Mouse (Mus musculus) right cerebral cortex, postnatal 25 days (tissue): ENCODE data around the gene Fcf1.

Experiments
- DNase-seq: peaks from one replicate; pipeline ENCODE4 v3.0.0; 2022

Fcf1 gene

DNA sequence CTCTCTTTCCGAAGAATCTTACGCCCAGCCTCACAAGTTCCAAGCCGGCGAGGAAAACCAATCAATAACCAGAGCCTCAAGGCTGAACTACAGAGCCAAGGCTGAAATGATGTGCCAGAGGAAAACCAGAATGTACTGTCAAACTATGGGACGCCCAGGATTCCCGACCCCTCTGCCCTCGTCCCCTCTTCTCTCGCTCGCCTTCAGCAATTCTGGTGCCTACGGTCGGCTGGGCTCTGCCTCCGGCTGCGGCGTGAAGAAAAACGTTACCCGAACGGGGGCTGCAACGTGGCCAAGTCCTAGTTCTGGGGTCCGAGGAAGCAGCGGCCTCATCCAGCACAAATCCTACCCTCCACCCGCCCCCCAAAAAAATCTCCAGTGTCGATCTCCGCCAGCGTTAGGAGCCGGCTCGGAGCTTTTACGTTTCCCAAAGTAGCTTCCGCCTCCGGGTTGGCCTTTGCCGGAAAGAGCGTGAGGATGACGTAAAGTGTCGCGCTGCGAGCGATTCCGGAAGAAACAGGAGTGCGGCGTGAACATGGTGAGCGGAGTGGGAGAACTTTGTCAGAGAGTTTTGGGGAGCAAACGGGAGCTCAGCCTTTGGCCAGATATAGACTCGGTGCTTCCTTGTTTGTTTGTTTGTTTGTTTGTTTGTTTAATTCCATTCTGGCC lies at the start of gene Fcf1, which contains the start of gene Arel1:
TSS of gene Fcf1 (plus strand) at position 470 of the 669 bp plus-strand sequence.
TSS of gene Arel1 (minus strand) at position 473 of the 669 bp plus-strand sequence.
- DNase-seq: peak; percentile 91

DNA sequence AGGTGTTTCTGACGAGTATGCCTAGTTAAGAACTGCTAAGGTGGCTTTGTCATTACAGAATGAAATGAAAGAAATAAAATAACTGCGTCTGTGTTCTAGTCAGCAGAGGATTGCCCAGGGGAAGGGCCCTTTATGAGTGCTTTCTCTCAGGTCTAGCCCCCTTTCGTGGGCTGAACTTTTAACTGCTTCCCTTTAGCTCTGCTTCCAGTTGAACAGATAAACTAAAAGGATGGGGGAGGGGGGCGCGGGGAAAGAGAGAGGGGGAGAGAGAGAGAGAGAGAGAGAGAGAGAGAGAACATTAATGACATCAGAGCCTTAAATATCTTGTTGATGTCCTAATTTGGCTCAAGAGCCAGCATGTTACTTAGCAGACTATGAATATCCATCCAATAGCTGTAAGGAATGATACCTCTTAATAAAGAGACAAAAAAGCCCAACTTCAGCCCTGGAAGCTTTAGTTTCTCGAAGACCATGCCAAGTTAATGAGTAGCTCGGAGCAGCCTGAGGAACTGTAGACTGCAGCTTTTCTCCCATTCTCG lies 48.7 kb upstream of the Fcf1 start:
- no peak for DNase-seq

DNA sequence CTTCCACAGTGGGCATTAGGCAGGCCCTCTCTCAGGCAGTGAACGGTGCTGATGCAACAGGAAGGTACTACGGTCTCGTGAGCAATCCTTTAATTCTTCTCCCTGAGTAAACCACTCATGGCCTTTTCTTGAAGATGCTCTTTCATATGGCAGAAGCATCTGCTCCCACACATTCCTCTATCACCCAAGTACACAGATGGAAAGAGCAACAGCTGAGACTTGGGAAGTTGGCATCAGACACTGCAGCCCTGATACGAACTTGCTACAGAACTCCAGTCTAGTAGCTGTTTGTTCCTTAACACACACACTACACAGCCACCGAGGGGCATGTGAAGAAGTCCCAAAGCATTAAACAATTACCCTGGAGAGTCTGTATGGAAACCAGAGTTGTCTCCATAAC lies 46.4 kb upstream of the Fcf1 start:
- DNase-seq: no peak

DNA sequence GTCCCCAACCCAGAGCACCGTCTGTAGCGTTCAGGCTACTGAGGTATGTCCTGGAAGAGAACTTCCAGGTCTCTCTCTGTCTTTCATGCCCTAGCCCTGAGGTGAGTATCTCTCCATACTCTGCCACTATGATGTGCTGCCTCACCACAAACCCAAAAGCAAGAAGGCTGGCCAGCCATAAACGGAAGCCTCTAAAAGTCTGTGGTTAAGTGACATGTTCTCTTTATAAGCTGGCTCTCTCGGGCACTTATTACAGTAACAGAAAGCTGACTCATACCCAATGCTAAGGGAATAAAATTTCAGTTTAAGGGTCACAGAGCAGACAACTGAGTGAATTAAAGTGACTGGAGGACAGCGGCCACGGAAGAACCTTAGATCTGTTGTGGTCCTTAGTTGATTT lies 44.2 kb upstream of the Fcf1 start:
- no peak for DNase-seq

DNA sequence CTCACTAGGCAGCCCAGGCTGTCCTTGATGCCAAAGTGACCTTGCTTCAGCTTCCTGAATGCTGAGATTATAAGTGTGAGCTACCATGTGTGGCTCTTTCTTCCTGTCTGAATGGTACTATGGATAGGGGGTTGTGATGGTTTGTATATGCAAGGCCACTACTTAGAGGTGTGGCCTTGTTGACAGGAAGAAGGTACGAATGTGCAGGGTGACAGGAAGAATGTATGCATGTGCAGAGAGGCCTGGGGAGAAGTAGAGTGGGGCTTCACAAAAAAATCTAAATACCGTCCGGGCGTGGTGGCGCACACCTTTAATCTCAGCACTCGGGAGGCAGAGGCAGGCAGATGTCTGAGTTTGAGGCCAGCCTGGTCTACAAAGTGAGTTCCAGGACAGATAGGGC lies 38.5 kb upstream of the Fcf1 start:
- DNase-seq: no peak

DNA sequence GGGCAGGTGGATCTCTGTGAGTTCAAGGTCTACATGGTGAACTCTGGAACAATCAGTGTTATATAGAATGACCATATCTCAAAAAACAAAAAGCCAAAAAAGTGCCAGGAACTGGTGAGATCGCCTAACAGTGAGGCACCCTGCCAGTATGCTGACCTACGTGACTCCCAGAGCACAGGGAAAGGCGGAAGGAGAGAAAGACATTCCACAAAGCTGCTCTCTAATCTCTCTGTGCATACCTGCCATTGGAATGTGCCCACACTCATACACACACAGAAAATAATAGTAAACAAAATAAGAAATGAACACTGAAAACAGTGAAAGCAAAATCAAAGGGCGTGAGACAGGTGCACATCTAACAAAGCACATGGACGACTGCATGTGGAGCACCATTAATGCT lies 35.4 kb upstream of the Fcf1 start:
- no peak for DNase-seq

DNA sequence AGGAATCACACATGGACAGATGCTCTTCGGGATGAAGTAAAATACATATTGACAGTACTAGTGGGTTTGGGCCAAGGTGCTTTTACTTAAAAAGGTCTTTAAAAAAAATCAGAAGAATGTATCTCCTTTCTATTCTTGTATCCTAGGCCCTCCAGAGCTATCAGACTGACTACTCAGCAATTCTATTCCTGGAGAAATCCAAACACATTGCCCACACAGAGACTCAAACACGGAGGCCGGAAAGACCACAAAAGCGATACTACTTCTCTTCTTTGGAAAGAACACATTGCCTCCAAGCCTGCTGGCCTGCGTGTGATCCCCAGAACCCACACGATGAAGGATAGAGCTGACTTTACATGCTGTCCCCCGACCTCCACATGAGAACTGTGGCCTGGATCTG lies 31.6 kb upstream of the Fcf1 start:
- no peak for DNase-seq

DNA sequence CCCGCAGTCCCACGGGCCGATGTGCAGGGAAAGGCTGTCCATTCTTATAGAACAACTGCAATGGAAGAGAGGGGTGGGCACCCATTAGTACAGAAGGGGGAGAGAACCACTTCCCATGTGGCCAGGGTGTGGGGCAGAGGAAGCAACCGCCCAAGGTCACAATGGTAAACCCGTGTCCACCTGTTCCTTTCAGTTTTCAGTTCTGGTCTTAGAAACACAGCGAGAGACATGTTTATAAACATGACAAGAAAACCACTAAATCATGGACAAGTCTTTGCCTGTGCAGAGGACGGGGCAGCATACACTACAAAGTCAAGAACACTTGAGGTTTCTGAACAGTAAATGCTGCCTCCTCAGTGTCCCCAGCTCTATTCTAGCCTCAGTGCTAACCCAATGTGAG lies 30.4 kb upstream of the Fcf1 start:
- DNase-seq: no peak

DNA sequence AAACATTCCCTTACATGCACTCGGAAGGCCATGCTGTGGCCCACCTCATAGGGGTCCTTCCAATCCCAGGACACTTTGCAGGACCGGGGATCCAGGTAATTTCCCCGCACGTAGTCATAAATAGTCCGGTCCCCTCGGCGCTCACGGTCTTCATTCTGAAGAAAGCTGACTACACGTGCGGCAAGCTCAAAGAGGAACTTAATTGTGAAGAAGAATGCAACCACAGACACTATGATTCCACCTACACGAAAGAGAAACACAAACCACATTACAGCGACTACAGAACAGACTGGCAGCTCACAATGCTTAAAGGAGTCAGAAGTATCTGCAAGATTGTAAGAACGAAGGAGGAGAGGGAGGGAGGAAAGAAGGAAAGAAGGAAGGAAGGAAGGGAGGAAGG lies 29.0 kb upstream of the Fcf1 start:
- DNase-seq: no peak

DNA sequence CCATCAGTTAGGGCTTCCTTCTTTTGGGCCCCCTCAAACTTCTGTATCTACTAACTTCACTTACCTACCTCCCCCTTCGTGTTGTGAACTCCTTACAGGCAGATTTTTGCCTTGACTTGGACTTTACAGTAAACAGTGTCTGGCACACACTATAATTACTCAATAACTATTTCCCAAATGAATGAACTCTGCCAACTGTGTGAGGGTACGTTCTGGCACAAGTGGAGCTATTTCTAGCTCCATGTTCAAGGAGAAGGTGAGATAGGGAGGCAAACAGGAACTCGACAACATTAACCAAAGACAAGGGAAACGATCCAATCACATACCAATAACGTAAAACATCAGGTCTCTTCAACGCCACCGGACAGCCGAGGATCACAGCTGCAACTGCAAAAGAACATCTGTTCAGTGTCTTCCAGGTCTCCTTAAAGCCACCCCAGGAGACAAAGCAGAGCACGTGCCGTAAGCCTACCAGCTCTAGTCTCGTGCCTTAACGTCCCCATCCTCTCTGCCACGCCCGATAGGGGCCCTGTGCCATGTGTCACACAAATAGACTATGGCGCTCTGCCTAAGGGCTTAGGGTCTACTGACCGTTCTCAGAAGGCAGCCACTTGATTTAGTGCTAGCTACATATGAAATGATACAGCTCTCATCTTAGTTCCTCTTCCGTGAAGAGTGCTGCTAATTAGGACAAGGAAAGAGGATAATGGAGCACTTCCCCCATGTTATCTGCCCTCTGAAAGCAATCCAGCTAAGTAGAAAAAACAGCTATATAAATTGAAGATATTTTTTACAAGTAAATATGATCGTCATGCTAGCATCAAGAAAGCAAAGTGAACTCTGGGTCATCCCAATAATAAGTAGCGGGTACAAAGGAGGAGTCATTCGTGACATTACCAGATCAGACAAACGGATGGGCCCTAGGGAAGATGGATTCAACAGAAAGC lies 27.4 kb upstream of the Fcf1 start:
- DNase-seq: no peak

DNA sequence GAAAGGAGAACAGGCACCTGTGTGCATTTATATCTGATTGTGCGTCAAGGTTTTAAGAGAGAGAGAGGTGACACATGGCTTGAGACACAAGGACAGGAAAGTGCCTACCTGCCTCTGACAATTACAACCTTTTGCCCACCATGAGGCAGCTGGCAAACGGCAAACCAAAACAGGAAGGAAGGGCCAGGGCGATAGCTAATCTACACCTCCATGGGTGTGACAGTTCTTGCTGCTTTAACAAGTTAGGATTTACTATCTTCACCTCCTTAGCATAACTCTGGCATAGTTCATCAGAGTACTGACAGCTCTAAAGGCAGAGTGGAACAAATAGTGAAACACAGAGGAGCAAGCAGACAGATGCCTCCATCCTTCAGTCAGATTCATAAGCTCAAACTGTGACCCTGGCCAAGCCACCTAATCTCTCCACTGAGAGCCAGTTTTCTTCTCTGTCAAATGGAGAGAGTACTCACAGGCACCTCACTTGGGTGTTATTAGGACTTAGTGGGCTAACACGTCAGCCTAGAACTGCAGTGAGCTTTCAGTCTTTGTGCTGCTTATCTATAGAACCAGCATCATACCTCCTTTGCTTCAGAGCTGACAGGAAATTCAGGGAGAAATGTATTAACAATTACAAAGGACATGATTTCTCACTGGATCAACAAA lies 26.4 kb upstream of the Fcf1 start:
- DNase-seq: no peak

DNA sequence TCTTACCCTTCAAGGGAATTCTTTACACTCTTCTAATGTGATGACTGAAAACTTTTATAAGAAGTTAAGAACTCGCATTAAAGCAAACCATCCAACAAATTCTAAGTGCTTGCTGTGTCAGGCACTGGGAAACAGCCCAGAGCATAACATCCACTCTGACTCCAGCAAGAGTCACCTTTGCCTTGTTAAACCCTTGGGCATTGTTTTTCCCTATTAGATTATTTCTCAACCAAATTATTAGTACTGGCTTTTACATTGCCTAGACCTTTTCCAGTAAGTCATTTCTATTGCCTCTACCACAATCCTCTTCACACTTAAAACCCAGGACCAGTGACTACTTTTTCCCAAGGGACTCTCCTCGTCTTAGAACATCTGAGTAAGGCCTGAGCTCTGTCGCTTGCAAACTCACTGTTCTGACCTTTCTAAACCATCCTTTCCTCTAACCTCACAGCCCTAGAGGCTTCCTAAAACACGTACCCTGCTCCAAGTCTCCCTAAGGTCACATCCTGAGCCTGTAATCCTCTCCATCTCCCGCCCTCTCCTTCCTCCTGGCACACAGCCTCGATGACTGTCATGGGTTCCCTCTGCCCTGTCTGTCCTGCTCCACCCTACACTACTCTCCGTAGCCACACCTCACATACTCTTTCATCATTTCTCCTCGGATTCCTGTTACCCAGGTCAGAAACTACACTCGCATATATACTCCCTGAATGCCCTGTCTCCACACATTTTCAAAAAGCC lies 25.7 kb upstream of the Fcf1 start:
- no peak for DNase-seq

DNA sequence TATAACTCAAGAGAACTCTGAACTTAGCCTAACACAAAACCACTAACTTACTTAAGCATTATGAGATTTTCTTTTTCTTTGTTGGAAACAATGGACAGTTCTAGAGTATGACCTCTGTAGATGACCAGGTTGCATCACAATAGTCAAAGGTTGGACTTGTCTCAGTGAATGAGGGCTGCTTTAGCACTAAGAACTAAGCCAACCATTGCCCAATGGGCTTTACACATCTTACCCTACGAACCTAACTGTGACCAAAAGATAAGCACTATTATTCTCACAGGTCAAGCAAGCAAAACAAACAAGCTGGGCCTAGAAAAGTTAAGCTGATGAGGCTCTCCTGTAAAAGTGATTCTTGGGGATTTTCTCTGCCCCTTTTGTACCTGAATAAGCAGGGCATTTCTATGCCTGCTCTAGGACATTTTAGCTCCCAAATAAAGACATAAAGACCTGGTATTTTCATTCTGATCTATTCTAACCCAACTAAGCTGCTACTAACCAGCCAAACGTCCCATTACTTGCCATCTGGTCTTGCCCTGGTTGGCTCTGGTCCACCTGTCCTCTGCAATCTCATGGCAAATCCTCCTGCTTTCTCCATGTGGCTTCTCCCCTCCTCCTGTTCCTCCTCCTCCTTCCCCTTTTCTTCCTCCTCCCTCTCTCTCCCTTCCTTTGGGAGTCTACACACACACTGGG lies 22.7 kb upstream of the Fcf1 start:
- no peak for DNase-seq

DNA sequence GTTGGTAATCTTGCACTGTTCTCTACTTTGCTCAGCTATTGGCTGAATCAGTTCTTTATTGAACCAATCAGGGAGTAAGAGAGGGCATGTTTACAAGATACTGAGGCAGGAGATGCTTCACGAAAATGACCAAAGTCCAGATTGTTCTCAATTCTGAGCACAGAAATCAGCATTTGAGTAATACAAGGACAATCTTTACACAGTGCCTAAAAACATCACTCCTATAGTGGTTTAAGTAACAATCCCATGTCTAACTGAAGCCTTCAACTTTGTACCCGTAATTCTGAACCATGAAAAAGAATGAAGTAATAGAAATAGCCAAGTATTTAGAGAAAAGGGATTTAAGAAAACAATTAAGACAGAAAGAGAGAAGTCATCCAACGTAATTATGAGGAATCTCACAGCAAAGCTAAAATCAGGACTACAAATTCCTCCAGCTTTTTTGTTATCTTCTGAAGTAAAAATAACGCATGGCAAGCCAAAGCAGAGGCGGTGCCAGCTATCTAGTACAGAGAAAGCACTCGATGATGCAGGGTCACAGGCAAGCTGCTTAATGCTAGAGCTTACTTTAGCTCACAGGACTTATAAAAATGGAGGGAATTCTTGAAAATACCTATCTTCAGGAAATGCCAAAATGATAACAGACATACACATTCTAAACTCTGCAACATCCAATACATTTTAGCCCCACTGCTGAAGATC lies 22.0 kb upstream of the Fcf1 start:
- no peak for DNase-seq

DNA sequence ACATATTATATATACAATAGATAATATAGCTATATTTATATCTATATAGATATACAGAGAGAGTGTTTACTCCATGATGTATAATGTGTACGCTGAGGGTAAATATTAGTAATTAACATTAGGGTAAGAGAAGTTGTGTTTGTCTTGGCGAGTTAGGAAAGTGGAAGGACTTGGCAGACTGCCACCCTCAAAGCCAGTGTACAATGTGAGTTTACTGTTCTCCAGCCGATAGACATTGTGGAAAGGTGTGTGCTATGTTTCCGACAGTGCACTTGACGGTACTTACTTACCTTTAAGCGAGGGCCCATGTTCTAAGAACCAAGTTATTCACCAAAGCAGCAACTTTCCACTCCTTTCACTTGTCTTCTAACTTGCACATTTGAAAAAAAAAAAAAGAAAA lies 19.9 kb upstream of the Fcf1 start:
- no peak for DNase-seq

DNA sequence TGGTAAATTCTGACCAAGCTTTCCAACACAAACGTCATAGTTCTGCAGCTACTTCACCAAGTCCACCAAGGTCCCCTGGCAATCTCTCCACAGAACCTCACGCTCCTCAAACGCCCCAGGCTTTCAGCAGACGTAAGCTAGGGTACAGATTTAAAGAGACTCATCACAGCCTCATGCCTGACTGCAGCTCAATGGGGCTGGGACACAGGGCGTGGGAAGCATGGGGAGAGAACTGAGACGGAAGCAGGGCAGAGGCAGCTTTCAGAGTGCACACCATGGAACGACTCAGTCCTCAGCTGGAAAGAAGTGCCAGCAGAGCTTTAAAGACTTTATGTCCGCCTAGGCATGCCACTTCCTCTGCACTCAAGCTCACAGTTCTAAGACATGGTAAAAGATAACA lies 19.2 kb upstream of the Fcf1 start:
- DNase-seq: no peak

DNA sequence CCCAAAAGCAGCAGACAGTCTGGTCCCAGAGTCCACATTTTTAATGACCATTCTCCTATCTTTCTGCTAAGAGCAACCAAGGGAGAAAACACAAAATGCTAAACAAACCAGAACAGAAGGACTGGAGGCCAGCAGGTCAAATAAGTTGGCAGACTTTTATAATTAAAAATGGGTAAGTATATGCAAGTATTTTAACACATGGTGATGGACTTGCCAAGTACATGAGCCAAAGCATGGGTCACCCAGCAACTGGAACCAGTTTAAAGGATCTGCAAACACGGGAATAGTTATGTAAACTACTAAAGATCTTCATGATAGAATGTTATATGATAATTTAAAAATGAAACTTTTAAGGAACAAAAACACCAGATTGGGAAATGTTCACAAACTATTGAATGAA lies 18.3 kb upstream of the Fcf1 start:
- DNase-seq: no peak

DNA sequence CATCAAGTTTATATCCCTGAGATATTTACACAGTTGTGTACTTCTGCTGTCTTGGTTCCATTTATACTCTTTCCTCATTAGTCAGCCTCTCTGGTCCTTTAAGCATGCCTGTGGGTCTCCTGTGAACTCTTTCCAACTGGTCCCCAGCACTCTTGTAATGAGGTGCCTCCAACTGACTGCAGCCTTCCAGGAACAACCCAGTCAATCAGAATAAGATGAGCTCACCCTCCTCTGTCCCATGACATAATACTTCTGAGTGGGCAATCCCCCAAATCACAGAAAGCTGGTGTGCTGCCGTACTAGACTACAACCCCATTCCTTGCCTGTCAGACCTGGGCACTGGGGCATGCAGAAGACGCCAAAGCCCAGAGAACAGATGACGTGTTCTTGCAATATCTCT lies 14.4 kb upstream of the Fcf1 start:
- DNase-seq: no peak

DNA sequence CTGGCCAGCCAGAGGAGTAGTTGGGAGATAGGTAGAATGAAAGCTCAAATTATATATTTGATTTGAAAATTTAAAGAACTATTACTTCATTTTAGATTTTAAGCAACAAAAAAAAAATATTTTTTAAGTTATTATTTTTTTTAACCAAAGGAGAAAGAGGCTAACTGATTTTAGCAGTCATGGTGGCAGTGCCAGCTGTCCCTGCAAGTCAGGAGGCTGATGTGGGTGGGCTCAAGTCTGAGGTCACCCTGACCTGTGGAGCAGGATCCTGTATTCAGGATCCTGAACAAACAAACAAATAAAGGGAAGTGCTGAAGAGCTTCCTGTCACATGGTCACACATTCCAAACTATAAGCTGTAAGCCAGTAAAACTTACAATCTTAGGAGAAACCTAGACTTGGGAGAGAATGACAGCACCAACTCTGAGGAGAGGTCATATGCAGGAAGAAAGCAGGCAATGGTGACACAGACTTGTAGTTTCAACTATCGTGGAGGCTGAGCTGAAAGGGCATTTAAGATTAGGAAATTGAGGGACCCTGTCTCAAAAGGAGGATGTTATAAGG lies 11.8 kb upstream of the Fcf1 start:
- DNase-seq: no peak

DNA sequence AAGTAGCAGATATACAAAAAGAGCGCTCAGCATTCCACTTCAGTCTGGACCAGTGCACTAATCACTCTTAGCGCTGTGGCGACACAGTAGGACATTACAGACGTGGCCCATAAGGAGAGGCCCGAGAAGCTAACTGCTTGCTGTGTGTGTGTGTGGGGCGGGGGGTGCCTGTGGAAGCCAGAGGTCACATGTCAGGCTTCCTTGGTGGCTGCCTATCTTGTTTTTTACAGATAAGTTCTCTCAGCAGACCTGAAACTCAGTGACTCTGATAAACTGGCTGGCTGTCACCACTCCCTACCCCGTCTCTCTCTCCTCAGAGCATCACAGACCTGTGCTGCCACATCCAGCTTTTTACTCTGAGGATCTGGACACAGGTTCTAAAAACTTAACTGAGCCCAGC lies 8.1 kb upstream of the Fcf1 start:
- DNase-seq: no peak
